Mouse (Mus musculus): ENCODE measurements around the gene Plekhf1. TPM values are rescaled to one million over a fixed set of nuclear protein-coding genes. Genes with fewer than 3 reads are reported as not detected.
A peak's percentile ranks its signal among the peaks of the same experiment; 100 is the strongest.

The Plekhf1 gene
- total RNA-seq, 1 experiment from 2014 or later = 1.4 TPM

GRCm38 (mm10) chr7:38224577-38225369, 3.0 kb downstream of the Plekhf1 start:
- no peak for ATAC-seq (replicated peaks in 1 of 2; ENCODE audit: insufficient read depth in 1 of 2, low FRiP score in 2 of 2, low TSS enrichment in 1 of 2, low read depth in 1 of 2, poor library complexity in 2 of 2, severe bottlenecking in 2 of 2)

GRCm38 (mm10) chr7:38220866-38221265, 7.0 kb downstream of the Plekhf1 start:
- no peak for ATAC-seq (replicated peaks in 1 of 2; ENCODE audit: insufficient read depth in 1 of 2, low FRiP score in 2 of 2, low TSS enrichment in 1 of 2, low read depth in 1 of 2, poor library complexity in 2 of 2, severe bottlenecking in 2 of 2)

DNA sequence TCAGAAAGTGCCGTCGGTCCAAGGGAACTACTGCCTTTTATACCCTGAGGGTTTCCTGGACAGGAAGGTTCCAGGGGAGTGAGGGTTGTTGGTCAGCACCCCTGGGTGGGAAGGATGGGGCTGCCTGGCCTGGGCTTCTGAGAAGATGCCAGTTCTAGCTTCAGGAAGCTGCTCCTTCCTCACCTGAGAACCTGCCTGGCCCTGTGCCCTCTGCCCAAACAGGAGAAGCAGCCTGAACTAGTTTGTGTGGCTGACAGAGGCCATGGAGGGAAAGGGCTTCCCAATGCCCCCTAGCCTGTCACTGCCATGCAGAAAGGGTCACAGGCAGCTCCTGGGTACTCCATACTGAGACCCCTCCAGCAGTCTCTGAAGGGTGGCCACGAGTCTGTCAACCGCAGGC, 8.3 kb downstream of the Plekhf1 start:
- ATAC-seq (replicated peaks in 1 of 2; ENCODE audit: insufficient read depth in 1 of 2, low FRiP score in 2 of 2, low TSS enrichment in 1 of 2, low read depth in 1 of 2, poor library complexity in 2 of 2, severe bottlenecking in 2 of 2) = no peak

DNA sequence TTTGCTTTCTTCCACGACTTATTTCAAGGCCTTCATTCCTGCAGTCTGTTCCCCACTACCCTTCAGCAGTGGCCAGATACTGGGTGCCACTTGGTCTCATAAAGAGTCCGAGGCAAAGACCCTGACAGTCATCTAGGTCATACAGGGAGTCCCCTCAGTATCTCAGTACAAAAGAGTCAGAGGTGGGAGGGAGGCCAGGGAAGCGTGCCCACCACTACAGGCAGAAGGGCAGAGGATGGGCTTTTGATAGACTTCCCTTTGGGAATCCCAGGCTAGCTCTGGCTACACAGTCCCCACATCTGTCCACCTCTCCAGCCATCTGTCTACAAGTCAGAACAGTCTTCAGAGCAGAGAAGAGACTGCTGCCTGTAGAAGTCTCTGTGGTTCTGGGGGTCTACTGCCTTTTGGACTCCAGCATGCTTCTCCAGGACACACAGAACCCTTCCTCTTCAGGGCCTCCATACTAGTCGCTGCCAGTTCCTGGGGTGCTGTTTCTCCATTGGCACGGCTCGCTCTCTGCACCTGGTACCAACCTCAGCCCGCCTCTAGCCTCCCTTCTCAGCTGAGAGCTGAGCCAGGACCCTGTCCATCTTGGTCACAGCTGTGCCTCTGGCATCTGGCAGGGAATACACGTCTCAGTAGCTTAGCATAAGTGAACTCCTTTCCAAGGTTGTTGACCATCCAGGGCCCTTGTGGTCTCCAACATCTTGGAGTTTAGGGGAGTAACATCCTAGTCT, 9.0 kb downstream of the Plekhf1 start:
- no peak for ATAC-seq (replicated peaks in 1 of 2; ENCODE audit: insufficient read depth in 1 of 2, low FRiP score in 2 of 2, low TSS enrichment in 1 of 2, low read depth in 1 of 2, poor library complexity in 2 of 2, severe bottlenecking in 2 of 2)

- ATAC-seq (replicated peaks in 1 of 2; ENCODE audit: insufficient read depth in 1 of 2, low FRiP score in 2 of 2, low TSS enrichment in 1 of 2, low read depth in 1 of 2, poor library complexity in 2 of 2, severe bottlenecking in 2 of 2) = no peak
Measured at GRCm38 (mm10) chr7:38217417-38218171, 10.2 kb downstream of the Plekhf1 start.

DNA sequence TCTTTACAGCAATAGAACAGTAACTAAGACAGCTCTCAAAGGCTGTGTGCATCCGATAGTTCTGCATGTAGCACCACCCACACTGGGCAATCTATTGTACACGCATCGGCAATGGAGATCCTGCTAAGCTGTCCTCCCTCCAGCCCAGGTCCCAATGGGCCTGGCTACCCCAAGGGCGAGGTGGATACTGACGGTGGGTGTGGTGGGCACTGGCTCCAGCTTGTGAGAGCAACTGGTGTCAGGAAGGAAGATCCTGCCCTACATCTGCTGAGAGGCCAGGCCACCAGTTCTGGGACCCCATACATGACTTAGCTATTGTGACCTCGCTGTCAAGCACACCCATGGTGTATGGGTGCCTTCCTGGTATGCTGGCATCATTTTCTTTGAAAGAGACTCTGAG, 12.1 kb downstream of the Plekhf1 start:
- no peak for ATAC-seq (replicated peaks in 1 of 2; ENCODE audit: insufficient read depth in 1 of 2, low FRiP score in 2 of 2, low TSS enrichment in 1 of 2, low read depth in 1 of 2, poor library complexity in 2 of 2, severe bottlenecking in 2 of 2)

DNA sequence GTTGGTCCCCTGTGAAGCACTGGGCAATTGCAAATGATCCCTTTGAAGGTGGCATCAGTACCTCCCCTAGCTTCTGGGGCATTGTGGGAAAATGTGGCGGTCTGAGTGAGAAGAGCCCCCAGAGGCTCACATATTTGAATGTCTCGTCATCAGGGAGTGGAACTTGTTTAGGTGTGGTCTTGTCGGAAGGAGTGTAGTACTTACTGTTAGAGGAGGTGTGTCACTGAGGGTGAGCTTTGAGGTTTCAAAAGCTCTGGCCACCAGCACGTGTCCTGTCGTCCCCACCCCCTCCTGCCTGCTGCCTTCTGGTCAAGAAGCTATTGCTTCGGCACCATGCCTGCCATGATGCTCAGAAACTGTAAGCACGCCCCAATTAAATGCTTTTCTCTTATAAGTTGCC, 12.5 kb downstream of the Plekhf1 start:
- ATAC-seq (replicated peaks in 1 of 2; ENCODE audit: insufficient read depth in 1 of 2, low FRiP score in 2 of 2, low TSS enrichment in 1 of 2, low read depth in 1 of 2, poor library complexity in 2 of 2, severe bottlenecking in 2 of 2) = no peak

DNA sequence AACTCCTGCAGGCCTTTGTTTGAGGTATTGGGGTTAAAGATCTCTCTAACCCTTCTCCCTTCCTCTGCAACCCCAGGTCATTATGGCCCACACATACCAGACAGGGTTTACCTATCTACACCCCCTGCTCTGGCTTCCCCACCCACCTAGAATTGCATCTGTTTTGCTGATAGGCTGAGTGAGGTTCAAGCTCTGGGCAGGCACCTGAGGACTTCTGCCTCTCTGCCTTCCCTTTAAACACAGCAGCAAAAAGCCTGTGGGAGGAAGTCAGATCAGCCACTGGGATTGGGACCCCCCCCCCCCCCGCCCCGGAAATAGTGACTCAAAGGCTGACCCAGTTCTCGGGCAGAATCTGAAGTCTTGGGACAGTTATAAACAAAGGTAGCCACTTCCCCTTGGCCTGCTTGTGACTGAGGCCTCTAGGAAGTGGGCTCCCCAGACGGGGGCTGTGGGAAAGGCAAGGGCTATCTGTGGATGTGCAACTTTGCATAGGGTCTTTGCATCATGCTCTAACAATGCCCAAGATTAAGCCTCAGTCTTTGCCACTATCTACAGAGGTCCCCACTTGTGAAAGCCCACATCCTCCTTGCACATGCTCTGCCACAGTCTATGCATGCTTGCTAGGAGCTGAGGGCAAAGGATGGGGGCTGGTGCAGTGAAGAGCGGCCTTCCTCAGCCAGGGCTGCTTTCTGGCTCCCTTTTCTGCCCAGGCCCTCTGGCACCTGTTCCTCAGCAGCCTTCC, 13.2 kb downstream of the Plekhf1 start:
- peak; percentile 69 to 74 for ATAC-seq (replicated peaks in 1 of 2; ENCODE audit: insufficient read depth in 1 of 2, low FRiP score in 2 of 2, low TSS enrichment in 1 of 2, low read depth in 1 of 2, poor library complexity in 2 of 2, severe bottlenecking in 2 of 2)

DNA sequence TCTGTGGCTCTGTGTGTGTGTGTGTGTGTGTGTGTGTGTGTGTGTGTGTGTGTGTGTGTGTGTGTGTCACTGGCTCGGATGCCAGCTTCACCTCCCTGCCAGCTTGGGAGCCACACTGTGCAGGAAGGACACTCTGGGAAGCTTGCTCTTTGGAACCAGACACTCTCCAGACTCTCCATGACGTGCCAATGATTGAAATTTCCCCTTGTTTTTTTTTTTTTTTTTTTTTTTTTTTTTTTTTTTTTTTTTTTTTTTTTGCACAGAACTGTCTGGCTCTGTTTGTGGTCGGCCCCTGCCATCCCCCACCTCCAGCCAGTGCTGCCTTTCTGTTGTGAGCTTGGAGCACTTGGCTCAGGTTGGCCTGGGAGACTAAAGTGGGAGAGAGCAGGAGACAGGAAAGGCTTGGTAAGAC, 15.2 kb downstream of the Plekhf1 start:
- no peak for ATAC-seq (replicated peaks in 1 of 2; ENCODE audit: insufficient read depth in 1 of 2, low FRiP score in 2 of 2, low TSS enrichment in 1 of 2, low read depth in 1 of 2, poor library complexity in 2 of 2, severe bottlenecking in 2 of 2)

GRCm38 (mm10) chr7:38209478-38210152, 18.2 kb downstream of the Plekhf1 start:
- ATAC-seq (replicated peaks in 1 of 2; ENCODE audit: insufficient read depth in 1 of 2, low FRiP score in 2 of 2, low TSS enrichment in 1 of 2, low read depth in 1 of 2, poor library complexity in 2 of 2, severe bottlenecking in 2 of 2) = no peak

- no peak for ATAC-seq (replicated peaks in 1 of 2; ENCODE audit: insufficient read depth in 1 of 2, low FRiP score in 2 of 2, low TSS enrichment in 1 of 2, low read depth in 1 of 2, poor library complexity in 2 of 2, severe bottlenecking in 2 of 2)
Measured at GRCm38 (mm10) chr7:38208969-38209368, 18.8 kb downstream of the Plekhf1 start.

- ATAC-seq (replicated peaks in 1 of 2; ENCODE audit: insufficient read depth in 1 of 2, low FRiP score in 2 of 2, low TSS enrichment in 1 of 2, low read depth in 1 of 2, poor library complexity in 2 of 2, severe bottlenecking in 2 of 2) = no peak
Measured at GRCm38 (mm10) chr7:38206564-38206963, 21.3 kb downstream of the Plekhf1 start.

DNA sequence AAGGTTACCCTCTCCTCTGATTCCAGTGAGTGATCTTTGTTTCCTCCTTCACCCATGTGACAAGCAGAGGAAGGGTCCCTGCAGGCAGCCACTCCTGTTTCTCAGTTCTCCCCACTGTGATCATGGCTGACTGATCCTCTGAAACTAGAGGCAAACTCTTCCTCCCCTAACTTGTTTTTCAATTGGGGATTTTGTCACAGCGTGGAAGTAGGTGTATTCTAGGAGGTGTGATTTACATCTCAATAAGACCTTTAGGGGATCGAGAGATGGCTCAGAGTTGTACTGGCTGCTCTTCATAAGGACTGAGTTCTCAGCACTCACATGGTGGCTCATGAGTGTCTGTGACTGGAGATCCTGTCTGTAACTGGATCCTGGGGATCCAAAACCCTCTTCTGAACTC, 22.0 kb downstream of the Plekhf1 start:
- ATAC-seq (replicated peaks in 1 of 2; ENCODE audit: insufficient read depth in 1 of 2, low FRiP score in 2 of 2, low TSS enrichment in 1 of 2, low read depth in 1 of 2, poor library complexity in 2 of 2, severe bottlenecking in 2 of 2) = no peak

DNA sequence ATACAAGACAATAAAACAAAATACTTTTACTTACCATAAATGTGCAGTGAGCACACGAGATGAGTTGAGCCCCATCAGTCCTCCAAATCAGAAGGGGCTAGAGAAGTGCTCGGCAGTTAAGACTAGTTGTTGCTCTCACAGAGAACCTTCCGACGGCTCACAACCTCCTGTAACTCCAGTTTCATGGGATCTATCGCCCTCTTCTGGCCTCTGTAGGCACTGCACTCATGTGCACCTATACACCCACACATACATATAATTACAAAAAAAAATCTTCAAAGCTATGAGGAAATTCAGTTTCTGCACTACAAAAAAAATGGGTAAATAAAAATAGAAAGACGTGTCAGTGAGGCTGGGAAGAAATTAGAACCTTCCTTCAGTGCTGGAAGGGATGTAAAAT, 23.5 kb downstream of the Plekhf1 start:
- ATAC-seq (replicated peaks in 1 of 2; ENCODE audit: insufficient read depth in 1 of 2, low FRiP score in 2 of 2, low TSS enrichment in 1 of 2, low read depth in 1 of 2, poor library complexity in 2 of 2, severe bottlenecking in 2 of 2) = no peak

DNA sequence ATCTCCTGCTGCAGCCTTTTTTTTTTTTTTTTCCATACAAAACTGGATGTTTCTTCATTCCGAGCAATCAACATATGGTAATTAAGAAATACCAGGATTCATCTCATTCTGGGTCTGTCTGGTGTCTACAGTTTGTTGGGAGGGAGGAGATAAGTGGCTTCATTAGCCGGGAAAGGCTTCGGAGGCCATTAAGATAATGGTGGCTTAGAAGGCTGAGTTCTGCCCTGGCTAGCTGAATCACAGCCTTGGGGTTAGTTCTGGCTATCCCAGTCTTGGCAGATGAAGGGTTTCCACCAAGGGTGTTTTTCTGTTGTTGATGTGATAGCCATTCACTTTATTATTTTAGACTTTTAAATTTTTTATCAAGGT, 26.5 kb downstream of the Plekhf1 start:
- no peak for ATAC-seq (replicated peaks in 1 of 2; ENCODE audit: insufficient read depth in 1 of 2, low FRiP score in 2 of 2, low TSS enrichment in 1 of 2, low read depth in 1 of 2, poor library complexity in 2 of 2, severe bottlenecking in 2 of 2)

GRCm38 (mm10) chr7:38200606-38201289, 27.1 kb downstream of the Plekhf1 start:
- peak; percentile 95 to 97 for ATAC-seq (replicated peaks in 1 of 2; ENCODE audit: insufficient read depth in 1 of 2, low FRiP score in 2 of 2, low TSS enrichment in 1 of 2, low read depth in 1 of 2, poor library complexity in 2 of 2, severe bottlenecking in 2 of 2)
